17 mouse cellular contexts compared by ENCODE assay signal in the genomic region with DNA sequence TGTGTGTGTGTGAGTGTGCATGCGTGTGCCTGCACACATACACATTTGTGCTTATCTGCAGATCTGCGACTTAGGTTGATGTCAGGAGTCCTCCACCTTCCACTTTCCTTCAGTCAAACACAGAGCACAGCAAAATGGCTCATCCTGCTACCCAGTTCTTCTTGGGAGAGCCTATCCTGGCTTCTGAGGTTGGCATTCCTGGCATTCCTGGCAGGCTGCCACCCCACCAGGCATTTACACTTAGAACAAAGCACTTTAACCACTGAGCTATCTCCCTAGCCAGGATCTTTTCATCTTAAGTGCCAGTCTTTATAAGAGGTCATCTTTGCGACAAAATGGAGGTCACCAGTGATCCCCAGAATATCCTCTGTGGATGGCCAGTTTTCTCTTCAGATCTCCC. TPM values are rescaled to one million over a fixed set of nuclear protein-coding genes. Genes with fewer than 3 reads are reported as not detected.
DNase-seq lines count a peak whose midpoint lies in the region; ATAC-seq and TF ChIP-seq lines count a peak whose summit lies in the region.
"Had no signal": no experiment of that assay in that cellular context is flagged by ENCODE, and none has a peak within 500 bp of the region (broad histone marks: within the 10 kb centered on the region; RNA-seq: fewer than 3 reads in every experiment).

No protein-coding gene starts in this region.

- no peak overlapping the region for H3K4me2 ChIP-seq in heart, embryonic 14.5 days (ENCODE audit: low read length)
- no peak overlapping the region for H3K4me2 ChIP-seq in midbrain, embryonic 16.5 days (ENCODE audit: low read length)
- no peak overlapping the region for H3K4me2 ChIP-seq in intestine, postnatal 0 days (replicated peaks; ENCODE audit: low read depth)
- H3K4me2 ChIP-seq: hindbrain, embryonic 14.5 days; lung, embryonic 15.5 days; stomach, embryonic 15.5 days had no signal

- H3K27ac ChIP-seq in heart, embryonic 14.5 days (replicated peaks in 1 of 2; ENCODE audit: control insufficient read depth in 1 of 2, insufficient read depth in 1 of 2, low read depth in 2 of 2, low read length in 2 of 2): no peak overlapping the region
- H3K27ac ChIP-seq in midbrain, embryonic 10.5 days (replicated peaks): no peak overlapping the region
- H3K27ac ChIP-seq in midbrain, embryonic 16.5 days (ENCODE audit: low read length): no peak overlapping the region
- H3K27ac ChIP-seq in intestine, postnatal 0 days (ENCODE audit: low read depth, low read length): no peak overlapping the region
- H3K27ac ChIP-seq: hindbrain, embryonic 14.5 days; layer of hippocampus, adult 2 months; lung, embryonic 15.5 days; stomach, embryonic 15.5 days had no signal

- H3K9ac ChIP-seq in heart, embryonic 14.5 days (ENCODE audit: low read length): no peak overlapping the region
- no peak overlapping the region for H3K9ac ChIP-seq in midbrain, embryonic 16.5 days (ENCODE audit: low read depth, low read length)
- H3K9ac ChIP-seq in intestine, postnatal 0 days (ENCODE audit: low read depth, low read length): no peak overlapping the region
- H3K9ac ChIP-seq: hindbrain, embryonic 14.5 days; lung, embryonic 15.5 days; stomach, embryonic 15.5 days had no signal

- no peaks in the 10 kb centered on the region for H3K36me3 ChIP-seq in heart, embryonic 14.5 days (ENCODE audit: control insufficient read depth, insufficient read depth, low read length)
- no peaks in the 10 kb centered on the region for H3K36me3 ChIP-seq in midbrain, embryonic 10.5 days
- H3K36me3 ChIP-seq in midbrain, embryonic 16.5 days (ENCODE audit: control insufficient read depth, insufficient read depth, low read length): no peaks in the 10 kb centered on the region
- H3K36me3 ChIP-seq in intestine, postnatal 0 days (ENCODE audit: control insufficient read depth, insufficient read depth): no peaks in the 10 kb centered on the region
- H3K36me3 ChIP-seq: lung, embryonic 15.5 days; stomach, embryonic 15.5 days had no signal

- TF ChIP-seq CTCF in intestine, postnatal 0 days (IDR thresholded peaks at IDR 0.05; ENCODE audit: low read depth): no peak

- 53% methylated on average over 3 of the region's 3 CpGs for WGBS in heart, embryonic 14.5 days
- 79% methylated on average over 3 of the region's 3 CpGs for WGBS in midbrain, embryonic 10.5 days
- WGBS in midbrain, embryonic 16.5 days: 73% methylated on average over 3 of the region's 3 CpGs
- WGBS in intestine, postnatal 0 days: 68% methylated on average over 3 of the region's 3 CpGs

- H3K4me1 ChIP-seq in heart, embryonic 14.5 days (ENCODE audit: control insufficient read depth in 2 of 2, insufficient read depth in 2 of 2, low read length in 2 of 2): peaks cover 4 to 5% of the 10 kb centered on the region in 2 experiments; a peak in 3 of 4 replicates
- peaks cover 8% of the 10 kb centered on the region for H3K4me1 ChIP-seq in midbrain, embryonic 10.5 days
- no peaks in the 10 kb centered on the region for H3K4me1 ChIP-seq in midbrain, embryonic 16.5 days (ENCODE audit: control insufficient read depth, insufficient read depth, low read length)
- H3K4me1 ChIP-seq in intestine, postnatal 0 days (replicated peaks; ENCODE audit: control insufficient read depth, insufficient read depth, low read length): no peaks in the 10 kb centered on the region
- H3K4me1 ChIP-seq: lung, embryonic 15.5 days; stomach, embryonic 15.5 days had no signal

- H3K9me3 ChIP-seq in heart, embryonic 14.5 days (ENCODE audit: control insufficient read depth, low read length): no peaks in the 10 kb centered on the region
- no peaks in the 10 kb centered on the region for H3K9me3 ChIP-seq in midbrain, embryonic 10.5 days (replicated peaks)
- no peaks in the 10 kb centered on the region for H3K9me3 ChIP-seq in midbrain, embryonic 16.5 days (replicated peaks; ENCODE audit: control insufficient read depth, low read length, poor library complexity, severe bottlenecking)
- H3K9me3 ChIP-seq in intestine, postnatal 0 days (ENCODE audit: control insufficient read depth): no peaks in the 10 kb centered on the region
- H3K9me3 ChIP-seq: lung, embryonic 15.5 days; stomach, embryonic 15.5 days had no signal

- no peaks in the 10 kb centered on the region for H3K27me3 ChIP-seq in heart, embryonic 14.5 days (ENCODE audit: control insufficient read depth, insufficient read depth, low read length)
- H3K27me3 ChIP-seq in midbrain, embryonic 10.5 days (ENCODE audit: low read depth, poor library complexity, severe bottlenecking): no peaks in the 10 kb centered on the region
- no peaks in the 10 kb centered on the region for H3K27me3 ChIP-seq in midbrain, embryonic 16.5 days (ENCODE audit: control insufficient read depth, insufficient read depth, low read depth, low read length)
- H3K27me3 ChIP-seq in intestine, postnatal 0 days (replicated peaks; ENCODE audit: control insufficient read depth, insufficient read depth, low read length): no peaks in the 10 kb centered on the region
- H3K27me3 ChIP-seq: lung, embryonic 15.5 days; stomach, embryonic 15.5 days had no signal

- intact Hi-C loops in heart, postnatal 36 days (cut with DNase I): no loop called here

- DNase-seq in heart, postnatal 36 days: no peak
- DNase-seq in midbrain, embryonic 10.5 days (ENCODE audit: low spot score): peak; percentile 12
- peak; percentile 1 for DNase-seq in WW6 (ENCODE audit: low read depth, low spot score)
- peak; percentile 31 to 49 for DNase-seq in kidney, postnatal 4 days
- DNase-seq in urinary bladder, postnatal 36 days (ENCODE audit: low spot score in 2 of 2): no peak
- DNase-seq: cerebellum, postnatal 25 days; gastrocnemius, postnatal 14 days; right cerebral cortex, adult 18-20 months had no signal

- ATAC-seq in heart, embryonic 14.5 days (ENCODE audit: insufficient number of reproducible peaks, insufficient read depth, low FRiP score, low read depth): 0 out of 2 replicates have a peak, but pooled peaks have one; percentile 35
- ATAC-seq in midbrain, embryonic 16.5 days: no peak
- ATAC-seq in intestine, postnatal 0 days: no peak
- ATAC-seq: activated CD4-positive, CD25-positive, alpha-beta regulatory T cell, adult 4 months had no signal

- H3K4me3 ChIP-seq in heart, embryonic 14.5 days (ENCODE audit: control insufficient read depth in 1 of 2, insufficient read depth in 1 of 2, low read depth in 1 of 2, low read length in 2 of 2): no peak overlapping the region
- no peak overlapping the region for H3K4me3 ChIP-seq in midbrain, embryonic 10.5 days
- H3K4me3 ChIP-seq in midbrain, embryonic 16.5 days (ENCODE audit: low read depth, low read length): no peak overlapping the region
- H3K4me3 ChIP-seq in intestine, postnatal 0 days (ENCODE audit: low read depth, low read length): no peak overlapping the region
- H3K4me3 ChIP-seq: layer of hippocampus, adult 2 months; lung, embryonic 15.5 days; stomach, embryonic 15.5 days had no signal

RNA-seq across cellular contexts. Expression of gene Vmn1r219, which starts 1.3 kb away (rescaled TPM):
- polyA plus RNA-seq in heart, embryonic 14.5 days (2014; fragmentation: Nextera tagmentation; extraction: Ambion mirVana): not detected in 2 replicates
- total RNA-seq in heart, postnatal 36 days (2021): not detected
- 0.02 TPM in 1 of 2 replicates, not detected in the other for polyA plus RNA-seq in midbrain, embryonic 10.5 days (2016; fragmentation: Nextera tagmentation; extraction: Ambion mirVana)
- not detected in 2 replicates for polyA plus RNA-seq in midbrain, embryonic 16.5 days (2015; fragmentation: Nextera tagmentation; extraction: Ambion mirVana)
- 0.01 and 0.03 TPM in 2 replicates for polyA plus RNA-seq in intestine, postnatal 0 days (2015; fragmentation: Nextera tagmentation; extraction: Ambion mirVana)
- total RNA-seq: gastrocnemius, postnatal 14 days; layer of hippocampus, adult 2 months had no signal
- polyA plus RNA-seq: activated CD4-positive, CD25-positive, alpha-beta regulatory T cell, adult 4 months; hindbrain, embryonic 14.5 days; stomach, embryonic 15.5 days had no signal

RNA-seq across cellular contexts. Expression of gene Vmn1r218, which starts 24.9 kb away (rescaled TPM):
- polyA plus RNA-seq in heart, embryonic 14.5 days (2014; fragmentation: Nextera tagmentation; extraction: Ambion mirVana): not detected in 2 replicates
- not detected for total RNA-seq in heart, postnatal 36 days (2021)
- not detected in 2 replicates for polyA plus RNA-seq in midbrain, embryonic 10.5 days (2016; fragmentation: Nextera tagmentation; extraction: Ambion mirVana)
- polyA plus RNA-seq in midbrain, embryonic 16.5 days (2015; fragmentation: Nextera tagmentation; extraction: Ambion mirVana): not detected in 2 replicates
- not detected in 2 replicates for polyA plus RNA-seq in intestine, postnatal 0 days (2015; fragmentation: Nextera tagmentation; extraction: Ambion mirVana)
- total RNA-seq: gastrocnemius, postnatal 14 days; layer of hippocampus, adult 2 months had no signal
- polyA plus RNA-seq: activated CD4-positive, CD25-positive, alpha-beta regulatory T cell, adult 4 months; hindbrain, embryonic 14.5 days; limb, embryonic 11.5 days; lung, embryonic 15.5 days; stomach, embryonic 15.5 days had no signal

RNA-seq across cellular contexts. Expression of gene Vmn1r220, which starts 29.9 kb away (rescaled TPM):
- polyA plus RNA-seq in heart, embryonic 14.5 days (2014; fragmentation: Nextera tagmentation; extraction: Ambion mirVana): not detected in 2 replicates
- total RNA-seq in heart, postnatal 36 days (2021): not detected
- polyA plus RNA-seq in midbrain, embryonic 10.5 days (2016; fragmentation: Nextera tagmentation; extraction: Ambion mirVana): not detected in 2 replicates
- not detected in 2 replicates for polyA plus RNA-seq in midbrain, embryonic 16.5 days (2015; fragmentation: Nextera tagmentation; extraction: Ambion mirVana)
- not detected in 2 replicates for polyA plus RNA-seq in intestine, postnatal 0 days (2015; fragmentation: Nextera tagmentation; extraction: Ambion mirVana)
- total RNA-seq: gastrocnemius, postnatal 14 days; layer of hippocampus, adult 2 months had no signal
- polyA plus RNA-seq: activated CD4-positive, CD25-positive, alpha-beta regulatory T cell, adult 4 months; hindbrain, embryonic 14.5 days; limb, embryonic 11.5 days; lung, embryonic 15.5 days; stomach, embryonic 15.5 days had no signal

RNA-seq across cellular contexts. Expression of gene Vmn1r217, which starts 39.8 kb away (rescaled TPM):
- not detected in 2 replicates for polyA plus RNA-seq in heart, embryonic 14.5 days (2014; fragmentation: Nextera tagmentation; extraction: Ambion mirVana)
- not detected for total RNA-seq in heart, postnatal 36 days (2021)
- polyA plus RNA-seq in midbrain, embryonic 10.5 days (2016; fragmentation: Nextera tagmentation; extraction: Ambion mirVana): not detected in 2 replicates
- not detected in 2 replicates for polyA plus RNA-seq in midbrain, embryonic 16.5 days (2015; fragmentation: Nextera tagmentation; extraction: Ambion mirVana)
- polyA plus RNA-seq in intestine, postnatal 0 days (2015; fragmentation: Nextera tagmentation; extraction: Ambion mirVana): not detected in 2 replicates
- total RNA-seq: gastrocnemius, postnatal 14 days; layer of hippocampus, adult 2 months had no signal
- polyA plus RNA-seq: activated CD4-positive, CD25-positive, alpha-beta regulatory T cell, adult 4 months; hindbrain, embryonic 14.5 days; limb, embryonic 11.5 days; lung, embryonic 15.5 days; stomach, embryonic 15.5 days had no signal

RNA-seq across cellular contexts. Expression of gene Vmn1r221, which starts 56.1 kb away (rescaled TPM):
- polyA plus RNA-seq in heart, embryonic 14.5 days (2014; fragmentation: Nextera tagmentation; extraction: Ambion mirVana): not detected in 2 replicates
- not detected for total RNA-seq in heart, postnatal 36 days (2021)
- not detected in 2 replicates for polyA plus RNA-seq in midbrain, embryonic 10.5 days (2016; fragmentation: Nextera tagmentation; extraction: Ambion mirVana)
- not detected in 2 replicates for polyA plus RNA-seq in midbrain, embryonic 16.5 days (2015; fragmentation: Nextera tagmentation; extraction: Ambion mirVana)
- polyA plus RNA-seq in intestine, postnatal 0 days (2015; fragmentation: Nextera tagmentation; extraction: Ambion mirVana): not detected in 2 replicates
- total RNA-seq: gastrocnemius, postnatal 14 days; layer of hippocampus, adult 2 months had no signal
- polyA plus RNA-seq: activated CD4-positive, CD25-positive, alpha-beta regulatory T cell, adult 4 months; hindbrain, embryonic 14.5 days; limb, embryonic 11.5 days; lung, embryonic 15.5 days; stomach, embryonic 15.5 days had no signal

Comparison
In these comparisons a context has a peak if more than half of its experiments do, and no peak if none do; other contexts are left out.
1. DNase-seq: peak in midbrain, embryonic 10.5 days (single experiment), WW6 (single experiment) and kidney, postnatal 4 days (2 of 2); none in heart, postnatal 36 days (0 of 2) and urinary bladder, postnatal 36 days (0 of 2).